Mouse (Mus musculus) right cerebral cortex, postnatal 25 days (tissue): ENCODE data around the gene Nipbl.
"Not testable (repeated sequence)": the region's sequence is repeated elsewhere in the genome, so short reads cannot be mapped to it uniquely, and the experiment has no call there.

Source experiments
- DNase-seq: peaks from one replicate; pipeline ENCODE4 v3.0.0; 2022

Nipbl gene

GRCm38 (mm10) chr15:8282155-8282554 is 162.1 kb downstream of the Nipbl start:
- no peak for DNase-seq

GRCm38 (mm10) chr15:8281701-8282100 is 162.6 kb downstream of the Nipbl start:
- peak; percentile 14 for DNase-seq

DNA sequence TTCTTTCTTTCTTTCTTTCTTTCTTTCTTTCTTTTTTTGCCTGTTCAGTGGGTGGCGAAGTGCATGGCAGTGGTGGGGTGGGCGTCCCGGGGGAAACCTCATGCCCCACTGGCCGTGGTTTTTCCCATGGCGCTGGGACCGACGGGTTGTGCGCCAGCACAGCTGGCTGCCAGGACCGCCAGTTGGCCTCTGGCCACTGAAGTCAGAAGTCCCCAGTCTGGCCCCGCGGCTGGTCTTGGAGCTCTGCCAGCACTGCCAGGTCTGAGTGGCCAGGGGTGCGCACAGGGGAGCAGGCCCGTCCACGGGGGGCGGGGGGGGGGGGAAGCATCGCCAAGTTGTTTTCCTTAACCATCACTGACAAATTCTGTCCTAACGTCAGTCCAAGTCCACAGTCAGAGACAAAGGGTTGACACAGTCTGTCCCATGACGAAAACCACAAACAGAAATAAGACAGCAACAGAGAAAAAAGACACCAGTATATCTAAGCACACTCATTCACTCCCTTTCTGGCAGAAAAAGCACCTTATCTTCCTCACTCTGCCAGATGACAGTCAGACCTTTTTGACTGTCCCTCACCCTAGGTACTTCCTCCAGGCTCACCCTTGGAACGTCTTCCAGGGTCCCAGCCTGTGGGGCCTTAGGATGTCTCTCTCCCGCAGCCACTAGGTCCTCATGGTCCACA is 164.2 kb downstream of the Nipbl start:
- no peak for DNase-seq

DNA sequence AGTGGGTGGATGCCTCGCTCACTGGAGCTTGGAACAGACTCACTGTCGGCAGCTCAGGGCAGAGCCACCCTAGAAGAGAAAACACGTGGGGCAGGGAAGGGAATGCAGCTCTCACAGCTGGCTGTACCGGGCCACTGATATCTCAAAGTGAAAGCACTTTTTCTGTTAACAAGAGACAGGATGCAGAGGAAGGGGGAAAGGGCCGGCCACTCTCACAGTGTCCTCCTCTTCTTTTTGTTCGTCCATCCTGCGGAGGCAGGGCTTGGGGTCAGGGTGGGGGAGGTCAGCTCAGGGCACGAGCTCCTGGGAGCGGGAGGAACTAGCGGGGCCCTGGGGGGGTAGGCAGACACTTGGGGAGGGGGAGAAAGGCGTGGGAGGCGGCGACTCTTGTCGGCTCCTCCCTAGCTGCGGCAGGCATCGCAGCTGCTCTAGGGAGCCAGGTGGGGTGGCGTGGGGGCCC is 164.9 kb downstream of the Nipbl start:
- DNase-seq, result no peak

DNA sequence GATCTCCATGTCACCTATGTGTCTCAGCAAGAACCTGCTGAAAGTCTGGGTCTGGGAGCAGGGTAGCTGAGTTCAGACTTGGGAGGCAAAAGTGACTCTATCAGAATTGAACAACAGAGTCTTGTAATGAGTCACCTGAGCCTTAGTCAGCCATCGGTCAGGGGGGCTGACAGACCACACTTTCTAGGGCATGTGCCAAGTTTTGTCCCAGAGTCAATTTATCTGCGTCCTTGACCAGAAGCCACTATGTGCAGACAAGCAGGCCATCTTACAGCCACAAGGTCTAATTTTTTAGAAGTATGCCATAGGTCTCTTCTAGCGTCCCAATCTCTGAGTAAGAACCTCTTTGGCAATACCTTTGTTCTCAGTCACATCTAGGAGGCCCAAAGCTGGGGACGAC is 166.3 kb downstream of the Nipbl start:
- not testable (repeated sequence) for DNase-seq

DNA sequence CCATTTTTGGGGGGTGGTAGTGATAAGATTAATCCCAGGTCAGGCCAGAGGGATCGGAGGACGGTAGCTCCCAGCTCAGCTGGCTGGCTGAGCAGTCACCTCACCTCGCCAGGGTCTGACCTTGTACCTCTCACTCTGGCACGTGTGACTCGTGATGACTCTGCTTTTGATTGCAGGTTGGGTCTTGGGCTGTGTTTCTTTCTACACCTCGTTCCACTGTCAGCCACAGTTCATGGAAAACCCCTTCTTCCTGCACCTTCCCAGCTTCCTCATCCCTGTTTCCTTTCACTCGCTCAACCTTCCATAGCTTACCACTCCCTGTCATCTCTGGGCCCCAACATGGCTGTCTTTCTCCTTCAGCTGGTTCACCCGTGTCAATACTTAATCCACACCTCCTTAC is 172.3 kb downstream of the Nipbl start:
- DNase-seq, result no peak

GRCm38 (mm10) chr15:8268231-8268630 is 176.0 kb downstream of the Nipbl start:
- DNase-seq, result no peak

DNA sequence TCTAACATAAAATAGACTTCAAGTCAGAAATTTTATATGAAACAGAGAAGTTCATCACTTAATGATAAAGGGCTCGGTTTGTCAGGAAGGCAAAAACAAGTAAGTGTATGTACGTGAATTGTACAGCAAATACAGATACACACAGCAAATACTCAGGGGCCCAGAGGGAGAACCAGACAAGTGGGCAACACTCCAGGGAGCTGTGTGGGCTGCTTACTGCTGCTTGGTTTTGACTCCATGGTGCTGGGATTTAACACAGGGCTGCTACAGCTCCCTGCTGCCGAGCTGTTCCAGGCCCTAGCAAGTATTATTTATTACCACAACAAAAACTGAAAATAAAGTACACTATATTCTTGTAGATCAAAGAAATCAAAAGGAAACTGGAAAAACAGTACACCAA is 177.1 kb downstream of the Nipbl start:
- no peak for DNase-seq

DNA sequence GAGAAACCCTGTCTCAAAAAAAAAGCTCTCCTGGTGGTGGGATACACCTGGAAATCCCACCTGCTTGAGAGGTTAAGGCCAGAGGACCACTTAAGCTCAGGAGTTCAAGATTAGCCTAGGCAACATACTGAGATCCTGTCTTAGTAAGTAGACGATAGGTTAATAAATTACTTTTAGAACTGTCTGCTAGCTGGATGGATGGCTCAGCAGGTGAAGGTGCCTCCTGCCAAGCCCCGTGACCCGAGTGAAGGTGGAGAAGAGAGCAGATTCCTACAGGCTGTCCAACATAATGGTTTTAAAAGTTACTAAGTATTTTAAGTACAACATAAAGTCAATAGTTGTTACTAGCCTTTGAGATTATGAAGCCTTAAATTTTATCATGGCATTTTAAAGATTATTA is 178.3 kb downstream of the Nipbl start:
- DNase-seq, result no peak
